Mouse (Mus musculus): ENCODE results near the gene Gatm.

The Gatm gene

GRCm38 (mm10) chr2:122561221-122561620, 49.9 kb downstream of the Gatm start:
- intact Hi-C loops (cut with DNase I): loop anchor here (5.0 kb wide), 1 partner anchor 196 kb away; no protein-coding TSS in a partner anchor

GRCm38 (mm10) chr2:122558317-122558716, 52.8 kb downstream of the Gatm start:
- intact Hi-C loops (cut with DNase I): loop anchor here (5.0 kb wide), 1 partner anchor 176 kb away; no protein-coding TSS in a partner anchor

Small RNAs within 50 kb of the gene (microRNA-seq; reads per million reads assigned to microRNA genes)
- 3.3 to 16.9 reads per million in 2 experiments for gene Mir147
